In the genomic region with DNA sequence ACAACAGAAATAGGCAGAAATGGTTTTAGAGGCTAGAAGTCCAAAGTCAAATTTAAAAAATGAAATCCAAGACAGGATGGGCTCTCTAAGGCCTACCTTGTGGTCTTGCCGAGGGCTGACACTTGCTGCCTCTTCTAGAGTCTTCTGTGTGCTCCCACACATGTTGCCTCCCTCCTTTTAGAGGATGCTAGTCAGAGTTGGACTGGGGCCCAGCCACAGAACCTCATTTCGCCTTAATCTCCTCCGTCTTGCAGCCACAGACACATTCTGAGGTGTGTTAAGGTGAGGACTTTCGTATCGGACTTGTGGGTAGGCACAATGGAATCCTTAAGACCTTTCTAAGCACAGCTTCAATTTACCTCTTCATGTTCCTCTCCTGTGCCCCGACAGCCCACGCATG, we compare ENCODE assay signal across 20 mouse cellular contexts. TPM values are rescaled to one million over a fixed set of nuclear protein-coding genes. Genes with fewer than 3 reads are reported as not detected.
"Had no signal": no experiment of that assay in that cellular context is flagged by ENCODE, and none has a peak within 500 bp of the region (broad histone marks: within the 10 kb centered on the region; RNA-seq: fewer than 3 reads in every experiment).

No protein-coding gene starts in this region.

- H3K27ac ChIP-seq: limb, embryonic 12.5 days; limb, embryonic 15.5 days; liver, embryonic 14.5 days; midbrain, embryonic 10.5 days; midbrain, embryonic 13.5 days; neural tube, embryonic 12.5 days; neural tube, embryonic 15.5 days; stomach, postnatal 0 days had no signal

- H3K4me3 ChIP-seq: limb, embryonic 12.5 days; limb, embryonic 15.5 days; midbrain, embryonic 10.5 days; midbrain, embryonic 13.5 days; myocyte; neural tube, embryonic 12.5 days; neural tube, embryonic 15.5 days had no signal

- H3K27me3 ChIP-seq: limb, embryonic 15.5 days had no signal

- ATAC-seq: liver, postnatal 0 days; midbrain, embryonic 13.5 days; midbrain, embryonic 16.5 days had no signal

- H3K36me3 ChIP-seq: limb, embryonic 12.5 days; limb, embryonic 15.5 days; midbrain, embryonic 10.5 days; midbrain, embryonic 13.5 days; neural tube, embryonic 12.5 days; neural tube, embryonic 15.5 days had no signal

- H3K9ac ChIP-seq: limb, embryonic 12.5 days; limb, embryonic 15.5 days; liver, embryonic 14.5 days; liver, postnatal 0 days; midbrain, embryonic 13.5 days; neural tube, embryonic 12.5 days; neural tube, embryonic 15.5 days had no signal

- H3K9me3 ChIP-seq: limb, embryonic 12.5 days; limb, embryonic 15.5 days; midbrain, embryonic 10.5 days; midbrain, embryonic 13.5 days; neural tube, embryonic 12.5 days; neural tube, embryonic 15.5 days had no signal

- DNase-seq: kidney, adult 18-20 months; kidney, adult 9 months; kidney, postnatal 14 days; left cerebral cortex, postnatal 4 days; liver, postnatal 0 days; lung, postnatal 14 days; lung, postnatal 4 days; thymus, postnatal 25 days had no signal

RNA-seq across cellular contexts. Expression of a gene that starts 58.6 kb away (rescaled TPM):
- total RNA-seq: monocyte, adult 5-6 weeks had no signal
- polyA plus RNA-seq: spleen, adult 2 months had no signal
